Mouse (Mus musculus): Measurements from ENCODE around the gene Ddx46.

GRCm38 (mm10) chr13:55715167-55715512, 80.3 kb downstream of the Ddx46 start:
- no peak for TF ChIP-seq CTCF (conservative IDR thresholded peaks at IDR 0.05; ENCODE audit: low read length)
- TF ChIP-seq NANOG (IDR thresholded peaks at IDR 0.05; ENCODE audit: borderline replicate concordance, low read length), result no peak
- no peak for TF ChIP-seq POU5F1 (IDR thresholded peaks at IDR 0.05; ENCODE audit: borderline replicate concordance, low read length)
